8 mouse cellular contexts compared by ENCODE assay signal in the genomic region with DNA sequence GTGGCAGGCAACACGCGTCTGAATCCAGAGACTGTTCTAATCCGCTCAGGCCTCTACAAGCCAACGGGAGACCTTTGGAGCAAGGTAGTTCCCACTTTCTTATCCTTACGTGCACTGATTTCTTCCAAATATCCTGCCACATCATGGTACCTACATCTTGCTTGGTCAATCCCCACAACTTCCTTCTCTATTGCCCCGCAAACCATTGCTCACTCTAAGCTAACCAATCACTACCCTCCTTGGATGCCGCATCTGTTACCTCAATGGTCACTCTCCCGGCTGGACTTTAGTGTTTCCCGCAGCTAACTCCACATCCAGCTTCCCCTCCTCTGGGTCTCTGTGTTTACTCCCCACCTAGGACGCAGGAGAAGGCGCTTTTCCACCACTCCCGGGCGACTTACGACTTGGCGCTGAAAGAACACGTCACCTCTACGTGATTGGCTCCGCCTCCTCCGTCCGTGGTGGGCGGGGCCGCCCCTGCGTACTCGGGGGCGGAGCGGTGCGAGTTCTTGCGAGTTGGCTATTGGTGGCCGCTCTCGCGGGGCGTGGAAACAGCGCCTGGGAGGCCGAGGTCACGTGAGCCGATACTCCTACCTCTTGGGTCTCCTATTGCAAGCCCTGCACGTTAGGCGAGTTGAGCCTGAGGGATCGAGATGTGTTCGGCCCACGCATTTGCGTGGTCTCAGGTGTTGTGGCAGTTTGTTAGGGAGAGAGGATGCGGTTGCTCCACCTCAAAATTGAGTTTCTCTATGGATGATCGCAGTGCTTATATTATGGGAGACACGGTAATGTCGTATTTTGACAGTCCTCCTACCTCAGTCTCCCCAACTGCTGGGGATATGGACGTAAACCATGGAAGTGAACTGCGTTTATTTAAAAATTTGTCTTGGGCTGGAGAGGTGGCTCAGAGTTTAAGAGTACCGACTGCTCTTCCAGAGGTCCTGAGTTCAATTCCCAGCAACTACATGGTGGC. TPM values are rescaled to one million over a fixed set of nuclear protein-coding genes. Genes with fewer than 3 reads are reported as not detected.
DNase-seq lines count a peak whose midpoint lies in the region; ATAC-seq lines count a peak whose summit lies in the region.

Gene Dhdds (minus strand): TSS at position 453 of the 973 bp plus-strand sequence.

- DNase-seq in WW6 (ENCODE audit: low read depth, low spot score): peak; percentile 97
- DNase-seq in cerebellum, postnatal 4 days (ENCODE audit: low spot score in 2 of 2): peak; percentile 85 to 94
- DNase-seq in gastrocnemius, adult 18-20 months (ENCODE audit: low spot score): peak; percentile 96
- peak; percentile 95 to 96 for DNase-seq in left cerebral cortex, adult 18-20 months (ENCODE audit: low spot score in 2 of 2)
- DNase-seq in right cerebral cortex, adult 18-20 months: peak; percentile 97
- DNase-seq in urinary bladder, postnatal 10 days (ENCODE audit: low spot score): peak; percentile 73

- no peaks in the 10 kb centered on the region for H3K27me3 ChIP-seq in hindbrain, embryonic 16.5 days (replicated peaks; ENCODE audit: control insufficient read depth, insufficient read depth, low read length)

- peaks cover 3% of the 10 kb centered on the region; the same call in 1 of the 2 replicates for H3K36me3 ChIP-seq in hindbrain, embryonic 16.5 days (ENCODE audit: control insufficient read depth, insufficient read depth, low read length)
- peaks cover 7% of the 10 kb centered on the region; the same call in 1 of the 2 replicates for H3K36me3 ChIP-seq in macrophage (ENCODE audit: inconsistent target)

- H3K9me3 ChIP-seq in hindbrain, embryonic 16.5 days (ENCODE audit: control insufficient read depth, low read length): no peaks in the 10 kb centered on the region

- 1% methylated on average over 49 of the region's 49 CpGs for WGBS in hindbrain, embryonic 16.5 days
- 2% methylated on average over 48 of the region's 49 CpGs for WGBS in macrophage (ENCODE audit: missing documents)

- peak within 1 kb of the TSS; percentile 70 for H3K9ac ChIP-seq in hindbrain, embryonic 16.5 days (ENCODE audit: low read depth, low read length)

- H3K79me2 ChIP-seq in macrophage (ENCODE audit: inconsistent target): peaks cover 29% of the 10 kb centered on the region

- H3K4me3 ChIP-seq in hindbrain, embryonic 16.5 days (ENCODE audit: low read length): peak within 1 kb of the TSS; percentile 60
- peak within 1 kb of the TSS; percentile 61 for H3K4me3 ChIP-seq in macrophage (ENCODE audit: inconsistent target)

- peak; percentile 99 for ATAC-seq in hindbrain, embryonic 16.5 days

- peak within 1 kb of the TSS; percentile 80 for H3K4me2 ChIP-seq in hindbrain, embryonic 16.5 days (ENCODE audit: low read length)

- peak within 1 kb of the TSS; percentile 57; the same call in 1 of the 2 replicates for H3K27ac ChIP-seq in hindbrain, embryonic 16.5 days (ENCODE audit: low read depth, low read length)
- H3K27ac ChIP-seq in macrophage: peak within 1 kb of the TSS; percentile 34

- H3K4me1 ChIP-seq in hindbrain, embryonic 16.5 days (ENCODE audit: control insufficient read depth, insufficient read depth, low read depth, low read length): peaks cover 8% of the 10 kb centered on the region

RNA-seq across cellular contexts. Expression of gene Dhdds, which starts in this region (rescaled TPM):
- 1 to 10 TPM; 8.6 to 9.7 TPM for total RNA-seq in gastrocnemius, adult 18-20 months (2021)
- polyA plus RNA-seq in hindbrain, embryonic 16.5 days (2015; fragmentation: Nextera tagmentation; extraction: Ambion mirVana): 49.7 and 49.8 TPM in 2 replicates
- total RNA-seq in left cerebral cortex, adult 18-20 months (2021): 10 to 100 TPM; 64.6 to 68.5 TPM
- 10 to 100 TPM; 11.1 to 42.7 (median 28.3) TPM for total RNA-seq in macrophage (2018; cell fraction: chromatin; rRNA removed)
- total RNA-seq in macrophage (2018; cell fraction: cytosol; rRNA removed): 10 to 100 TPM; 17.8 to 29.1 (median 26.2) TPM
- total RNA-seq in macrophage (2018; cell fraction: nucleus; rRNA removed): 10 to 100 TPM in 25 of 26 experiments, 1 to 10 TPM in 1; 9.3 to 35.1 (median 27.8) TPM
- 22.8 to 27.1 TPM (median 25.6 TPM) in 3 replicates for polyA plus RNA-seq in macrophage (2018)

Comparison
In these comparisons a context has a peak if more than half of its experiments do, and no peak if none do; other contexts are left out.
1. Peak in every context shown above with its lines: DNase-seq, ATAC-seq, H3K4me3 ChIP-seq and H3K27ac ChIP-seq.
2. RNA of gene Dhdds (total RNA-seq): 64.6 to 68.5 TPM in left cerebral cortex, adult 18-20 months; 8.6 to 9.7 TPM in gastrocnemius, adult 18-20 months; every median in the first group is over 4 times any median in the second.